Mouse (Mus musculus) 3T3-L1 (cell line): ENCODE data around the gene Acad12.
"Not testable (repeated sequence)": the region's sequence is repeated elsewhere in the genome, so short reads cannot be mapped to it uniquely, and the experiment has no call there.

Source experiments
- DNase-seq: peaks from one replicate; pipeline ENCODE4 v3.0.0-alpha.2; 2015; ENCODE audit warnings: low read depth, low spot score

Gene Acad12

GRCm38 (mm10) chr5:121618592-121619513 is at the start of gene Acad12:
Gene Acad12, minus strand, starts transcription at chr5:121618938.
- DNase-seq, result peak; percentile 85

GRCm38 (mm10) chr5:121668411-121668810 is 49.7 kb upstream of the Acad12 start:
- DNase-seq, result peak; percentile 65

- no peak for DNase-seq
These were observed 48.3 kb upstream of the Acad12 start for GRCm38 (mm10) chr5:121667067-121667466.

- DNase-seq, result no peak
These were observed 46.2 kb upstream of the Acad12 start for GRCm38 (mm10) chr5:121664971-121665370.

- no peak for DNase-seq
These were observed 45.3 kb upstream of the Acad12 start for GRCm38 (mm10) chr5:121664078-121664477.

- DNase-seq, result no peak
These were observed 44.7 kb upstream of the Acad12 start for GRCm38 (mm10) chr5:121663456-121663855.

- DNase-seq, result peak; percentile 16
These were observed 42.8 kb upstream of the Acad12 start for GRCm38 (mm10) chr5:121661494-121661893.

- DNase-seq, result peak; percentile 39
These were observed 42.1 kb upstream of the Acad12 start for GRCm38 (mm10) chr5:121660897-121661254.

GRCm38 (mm10) chr5:121660059-121660896 is 41.5 kb upstream of the Acad12 start, which contains the start of the genes Acad10 and Brap:
Gene Acad10, minus strand, starts transcription at chr5:121660514.
Gene Brap, plus strand, starts transcription at chr5:121660563.
- peak; percentile 88 for DNase-seq

GRCm38 (mm10) chr5:121657656-121658055 is 38.9 kb upstream of the Acad12 start:
- DNase-seq, result not testable (repeated sequence)

GRCm38 (mm10) chr5:121656866-121657265 is 38.1 kb upstream of the Acad12 start:
- not testable (repeated sequence) for DNase-seq

GRCm38 (mm10) chr5:121654526-121654925 is 35.8 kb upstream of the Acad12 start:
- no peak for DNase-seq

- DNase-seq, result no peak
These were observed 30.4 kb upstream of the Acad12 start for GRCm38 (mm10) chr5:121649134-121649533.

GRCm38 (mm10) chr5:121639601-121640000 is 20.9 kb upstream of the Acad12 start:
- no peak for DNase-seq

- DNase-seq, result no peak
These were observed 18.6 kb upstream of the Acad12 start for GRCm38 (mm10) chr5:121637296-121637695.

GRCm38 (mm10) chr5:121634668-121635067 is 15.9 kb upstream of the Acad12 start:
- DNase-seq, result no peak

GRCm38 (mm10) chr5:121632804-121633203 is 14.1 kb upstream of the Acad12 start:
- no peak for DNase-seq

GRCm38 (mm10) chr5:121631106-121631647 is 12.4 kb upstream of the Acad12 start:
- DNase-seq, result not testable (repeated sequence)

- peak; percentile 84 for DNase-seq
These were observed 9.1 kb upstream of the Acad12 start for GRCm38 (mm10) chr5:121627871-121628270.

GRCm38 (mm10) chr5:121623241-121623640 is 4.5 kb upstream of the Acad12 start:
- DNase-seq, result peak; percentile 77

- no peak for DNase-seq
These were observed 2.4 kb upstream of the Acad12 start for GRCm38 (mm10) chr5:121621102-121621501.

GRCm38 (mm10) chr5:121614921-121615320 is 3.8 kb downstream of the Acad12 start:
- not testable (repeated sequence) for DNase-seq
